17 mouse cellular contexts compared by ENCODE assay signal in the genomic region with DNA sequence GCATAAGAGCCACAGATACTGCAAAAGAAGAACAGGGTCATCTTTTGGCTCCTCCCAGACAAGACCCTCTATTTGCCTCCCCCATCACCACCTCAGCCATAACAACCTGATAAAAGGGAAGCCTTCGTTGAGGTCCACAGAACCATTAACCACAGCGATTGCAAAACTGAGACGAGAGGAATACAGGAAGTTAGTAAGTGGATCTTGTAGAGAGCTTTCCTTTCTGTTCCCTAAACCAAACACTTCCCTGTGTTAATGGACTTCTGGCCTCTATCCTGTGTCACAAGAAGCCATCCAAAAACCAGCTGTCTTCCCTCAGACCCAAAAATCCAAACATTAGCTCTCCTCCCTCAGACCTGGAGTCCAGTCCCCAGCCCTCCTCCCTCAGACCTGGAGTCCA. TPM values are rescaled to one million over a fixed set of nuclear protein-coding genes. Genes with fewer than 3 reads are reported as not detected.
DNase-seq lines count a peak whose midpoint lies in the region; ATAC-seq and TF ChIP-seq lines count a peak whose summit lies in the region.
"Had no signal": no experiment of that assay in that cellular context is flagged by ENCODE, and none has a peak within 500 bp of the region (broad histone marks: within the 10 kb centered on the region; RNA-seq: fewer than 3 reads in every experiment).

No protein-coding gene starts in this region.

- TF ChIP-seq POLR2A in liver, adult 2 months (IDR thresholded peaks at IDR 0.05; ENCODE audit: extremely low read depth, insufficient read depth, low read length), result no peak
- no peak for TF ChIP-seq POLR2A in bone marrow macrophage, adult 2 months (IDR thresholded peaks at IDR 0.05; ENCODE audit: borderline replicate concordance, low read depth, low read length)
- no peak for TF ChIP-seq POLR2A in thymus, adult 2 months (IDR thresholded peaks at IDR 0.05; ENCODE audit: control insufficient read depth, extremely low read depth, insufficient read depth, low read length, poor library complexity)

- no peak for TF ChIP-seq EP300 in liver, postnatal 0 days (IDR thresholded peaks at IDR 0.05; ENCODE audit: low read depth)

- H3K27ac ChIP-seq in liver, adult 2 months (replicated peaks; ENCODE audit: insufficient read depth, low read depth, low read length), result peak overlapping the region; percentile 60
- no peak overlapping the region for H3K27ac ChIP-seq in liver, embryonic 12.5 days
- peak overlapping the region; percentile 87 for H3K27ac ChIP-seq in bone marrow macrophage, adult 2 months (ENCODE audit: insufficient read depth, low read depth, low read length)
- H3K27ac ChIP-seq in liver, postnatal 0 days (ENCODE audit: low read depth), result peak overlapping the region; percentile 67
- H3K27ac ChIP-seq in thymus, adult 2 months (ENCODE audit: control insufficient read depth, insufficient read depth, low read length), result no peak overlapping the region
- H3K27ac ChIP-seq: embryonic facial prominence, embryonic 10.5 days; heart, embryonic 13.5 days; limb, embryonic 12.5 days; midbrain, embryonic 10.5 days had no signal

- no peaks in the 10 kb centered on the region for H3K79me2 ChIP-seq in liver, adult 2 months (ENCODE audit: control insufficient read depth, insufficient read depth, low read length)

- H3K4me3 ChIP-seq in liver, adult 2 months (ENCODE audit: insufficient read depth, low read depth, low read length), result no peak overlapping the region
- no peak overlapping the region for H3K4me3 ChIP-seq in liver, embryonic 12.5 days
- peak overlapping the region; percentile 76 for H3K4me3 ChIP-seq in bone marrow macrophage, adult 2 months (ENCODE audit: insufficient read depth, low read length)
- H3K4me3 ChIP-seq in liver, postnatal 0 days (ENCODE audit: low read depth, low read length), result peak overlapping the region; percentile 29
- no peak overlapping the region for H3K4me3 ChIP-seq in thymus, adult 2 months (ENCODE audit: control insufficient read depth, insufficient read depth, low read length)

- 26% methylated on average over 3 of the region's 3 CpGs for WGBS in liver, adult 2 months
- WGBS in liver, embryonic 12.5 days (ENCODE audit: insufficient replicate concordance), result 24% methylated on average over 3 of the region's 3 CpGs
- 7% methylated on average over 3 of the region's 3 CpGs for WGBS in liver, postnatal 0 days (ENCODE audit: insufficient replicate concordance)
- 9% methylated on average over 3 of the region's 3 CpGs for WGBS in thymus, adult 2 months

- H3K4me2 ChIP-seq in liver, embryonic 12.5 days, result no peak overlapping the region; the same call in 1 of the 2 replicates
- peak overlapping the region; percentile 60 for H3K4me2 ChIP-seq in liver, postnatal 0 days (ENCODE audit: low read depth, low read length)

- no peaks in the 10 kb centered on the region for H3K36me3 ChIP-seq in liver, adult 2 months (ENCODE audit: control insufficient read depth, insufficient read depth, low read length)
- H3K36me3 ChIP-seq in liver, embryonic 12.5 days, result no peaks in the 10 kb centered on the region
- H3K36me3 ChIP-seq in liver, postnatal 0 days (replicated peaks; ENCODE audit: insufficient read depth, low read length), result no peaks in the 10 kb centered on the region
- no peaks in the 10 kb centered on the region for H3K36me3 ChIP-seq in thymus, adult 2 months (ENCODE audit: control insufficient read depth, insufficient read depth, low read length)
- H3K36me3 ChIP-seq: embryonic facial prominence, embryonic 10.5 days; heart, embryonic 13.5 days; limb, embryonic 12.5 days; midbrain, embryonic 10.5 days had no signal

- no peak overlapping the region for H3K9ac ChIP-seq in liver, adult 2 months (ENCODE audit: low read depth, low read length)
- H3K9ac ChIP-seq in liver, embryonic 12.5 days, result no peak overlapping the region
- H3K9ac ChIP-seq in liver, postnatal 0 days (replicated peaks), result no peak overlapping the region

- H3K4me1 ChIP-seq in liver, adult 2 months (ENCODE audit: control insufficient read depth, insufficient read depth, low read length), result no peaks in the 10 kb centered on the region
- H3K4me1 ChIP-seq in liver, embryonic 12.5 days, result peaks cover 14% of the 10 kb centered on the region; the same call in 1 of the 2 replicates
- peaks cover 36% of the 10 kb centered on the region for H3K4me1 ChIP-seq in bone marrow macrophage, adult 2 months (ENCODE audit: control insufficient read depth, insufficient read depth, low read length)
- H3K4me1 ChIP-seq in liver, postnatal 0 days (ENCODE audit: insufficient read depth), result peaks cover 13% of the 10 kb centered on the region
- H3K4me1 ChIP-seq in thymus, adult 2 months (replicated peaks; ENCODE audit: control insufficient read depth, insufficient read depth, low read length), result peaks cover 14% of the 10 kb centered on the region
- H3K4me1 ChIP-seq: embryonic facial prominence, embryonic 10.5 days; heart, embryonic 13.5 days; limb, embryonic 12.5 days; midbrain, embryonic 10.5 days had no signal

- ATAC-seq in liver, embryonic 12.5 days, result no peak; the same call in 1 of the 2 replicates
- peak; percentile 44 for ATAC-seq in liver, postnatal 0 days
- peak; percentile 73; the same call in 1 of the 2 replicates for ATAC-seq in neutrophil, adult 5-6 weeks (ENCODE audit: extremely low read depth, insufficient number of reproducible peaks, low FRiP score, poor library complexity, severe bottlenecking)
- ATAC-seq: activated CD4-positive, CD25-positive, alpha-beta regulatory T cell, adult 4 months had no signal

- H3K27me3 ChIP-seq in liver, adult 2 months (ENCODE audit: control insufficient read depth, insufficient read depth, low read length), result peaks cover 3% of the 10 kb centered on the region; the same call in 1 of the 2 replicates
- 0 out of 2 replicates have a peak, but pooled peaks cover 14% of the 10 kb centered on the region for H3K27me3 ChIP-seq in liver, embryonic 12.5 days (replicated peaks)
- H3K27me3 ChIP-seq in liver, postnatal 0 days (ENCODE audit: insufficient read depth, low read length), result no peaks in the 10 kb centered on the region
- no peaks in the 10 kb centered on the region for H3K27me3 ChIP-seq in thymus, adult 2 months (ENCODE audit: control insufficient read depth, insufficient read depth, low read length)
- H3K27me3 ChIP-seq: limb, embryonic 12.5 days had no signal

- no peaks in the 10 kb centered on the region for H3K9me3 ChIP-seq in liver, embryonic 12.5 days (replicated peaks)
- no peaks in the 10 kb centered on the region for H3K9me3 ChIP-seq in liver, postnatal 0 days (ENCODE audit: low read length)
- H3K9me3 ChIP-seq: embryonic facial prominence, embryonic 10.5 days; heart, embryonic 13.5 days; limb, embryonic 12.5 days; midbrain, embryonic 10.5 days had no signal

- TF ChIP-seq CTCF in liver, adult 2 months (IDR thresholded peaks at IDR 0.05; ENCODE audit: low read depth, low read length), result no peak
- no peak for TF ChIP-seq CTCF in bone marrow macrophage, adult 2 months (IDR thresholded peaks at IDR 0.05; ENCODE audit: low read depth, low read length)
- TF ChIP-seq CTCF in liver, postnatal 0 days (IDR thresholded peaks at IDR 0.05; ENCODE audit: low read depth), result no peak
- no peak for TF ChIP-seq CTCF in thymus, adult 2 months (IDR thresholded peaks at IDR 0.05; ENCODE audit: borderline replicate concordance, control insufficient read depth, extremely low read depth, insufficient read depth, low read length, poor library complexity)

- peak; percentile 31 for DNase-seq in liver, adult 2 months (ENCODE audit: extremely low read depth, low read depth, low spot score)
- DNase-seq in liver, postnatal 0 days, result no peak
- no peak for DNase-seq in thymus, adult 2 months
- DNase-seq in layer of hippocampus, adult 9-10 months (ENCODE audit: low spot score), result no peak
- DNase-seq in spleen, postnatal 4 days (ENCODE audit: low spot score in 2 of 2), result no peak
- DNase-seq: cerebellum, adult 9-10 months; kidney, postnatal 14 days; thymus, postnatal 36 days had no signal

RNA-seq across cellular contexts. Expression of a gene that starts 0.7 kb away (rescaled TPM):
- total RNA-seq in liver, adult 2 months (2014; rRNA removed), result 0.07 and 0.28 TPM in 2 replicates
- polyA plus RNA-seq in liver, adult 2 months (2012; rRNA removed), result 0.19 and 0.44 TPM in 2 replicates
- 0.08 and 0.12 TPM in 2 replicates for polyA plus RNA-seq in liver, embryonic 12.5 days (2016; fragmentation: Nextera tagmentation; extraction: Ambion mirVana)
- 33.6 and 36.4 TPM in 2 replicates for polyA plus RNA-seq in bone marrow macrophage, adult 2 months (2012; ENCODE audit: insufficient read depth, insufficient read length, missing spikeins)
- polyA plus RNA-seq in liver, postnatal 0 days (2015; fragmentation: Nextera tagmentation; extraction: Ambion mirVana), result 0.29 and 0.34 TPM in 2 replicates
- 0.35 and 0.37 TPM in 2 replicates for total RNA-seq in neutrophil, adult 5-6 weeks (2017)
- polyA plus RNA-seq in thymus, adult 2 months (2012; rRNA removed), result 2.2 and 3.7 TPM in 2 replicates
- total RNA-seq: layer of hippocampus, postnatal 25 days had no signal
- polyA plus RNA-seq: activated CD4-positive, CD25-positive, alpha-beta regulatory T cell, adult 4 months had no signal

RNA-seq across cellular contexts. Expression of a gene that starts 15.6 kb away (rescaled TPM):
- total RNA-seq in liver, adult 2 months (2014; rRNA removed), result 7.8 and 9.5 TPM in 2 replicates
- 23.5 and 35.1 TPM in 2 replicates for polyA plus RNA-seq in liver, adult 2 months (2012; rRNA removed)
- polyA plus RNA-seq in liver, embryonic 12.5 days (2016; fragmentation: Nextera tagmentation; extraction: Ambion mirVana), result 79.0 and 79.5 TPM in 2 replicates
- 109 and 120 TPM in 2 replicates for polyA plus RNA-seq in bone marrow macrophage, adult 2 months (2012; ENCODE audit: insufficient read depth, insufficient read length, missing spikeins)
- 25.9 and 33.6 TPM in 2 replicates for polyA plus RNA-seq in liver, postnatal 0 days (2015; fragmentation: Nextera tagmentation; extraction: Ambion mirVana)
- 77.0 and 85.7 TPM in 2 replicates for total RNA-seq in neutrophil, adult 5-6 weeks (2017)
- 224 and 250 TPM in 2 replicates for polyA plus RNA-seq in thymus, adult 2 months (2012; rRNA removed)

RNA-seq across cellular contexts. Expression of a gene that starts 28.5 kb away (rescaled TPM):
- total RNA-seq in liver, adult 2 months (2014; rRNA removed), result not detected in 2 replicates
- 0.67 and 1.3 TPM in 2 replicates for polyA plus RNA-seq in liver, adult 2 months (2012; rRNA removed)
- polyA plus RNA-seq in liver, embryonic 12.5 days (2016; fragmentation: Nextera tagmentation; extraction: Ambion mirVana), result 152 and 159 TPM in 2 replicates
- 8.0 and 8.1 TPM in 2 replicates for polyA plus RNA-seq in bone marrow macrophage, adult 2 months (2012; ENCODE audit: insufficient read depth, insufficient read length, missing spikeins)
- polyA plus RNA-seq in liver, postnatal 0 days (2015; fragmentation: Nextera tagmentation; extraction: Ambion mirVana), result 63.8 and 68.7 TPM in 2 replicates
- not detected in 2 replicates for total RNA-seq in neutrophil, adult 5-6 weeks (2017)
- 36.6 and 47.7 TPM in 2 replicates for polyA plus RNA-seq in thymus, adult 2 months (2012; rRNA removed)

RNA-seq across cellular contexts. Expression of a gene that starts 34.0 kb away (rescaled TPM):
- 0.07 and 0.09 TPM in 2 replicates for total RNA-seq in liver, adult 2 months (2014; rRNA removed)
- polyA plus RNA-seq in liver, adult 2 months (2012; rRNA removed), result 0.27 and 0.40 TPM in 2 replicates
- 0.19 and 0.29 TPM in 2 replicates for polyA plus RNA-seq in liver, embryonic 12.5 days (2016; fragmentation: Nextera tagmentation; extraction: Ambion mirVana)
- polyA plus RNA-seq in bone marrow macrophage, adult 2 months (2012; ENCODE audit: insufficient read depth, insufficient read length, missing spikeins), result 0.64 TPM in 1 of 2 replicates, not detected in the other
- polyA plus RNA-seq in liver, postnatal 0 days (2015; fragmentation: Nextera tagmentation; extraction: Ambion mirVana), result not detected in 2 replicates
- total RNA-seq in neutrophil, adult 5-6 weeks (2017), result not detected in 2 replicates
- 0.71 and 0.84 TPM in 2 replicates for polyA plus RNA-seq in thymus, adult 2 months (2012; rRNA removed)
- polyA plus RNA-seq: activated CD4-positive, CD25-positive, alpha-beta regulatory T cell, adult 4 months had no signal

RNA-seq across cellular contexts. Expression of a gene that starts 39.5 kb away (rescaled TPM):
- 18.2 and 25.5 TPM in 2 replicates for total RNA-seq in liver, adult 2 months (2014; rRNA removed)
- 27.3 and 30.6 TPM in 2 replicates for polyA plus RNA-seq in liver, adult 2 months (2012; rRNA removed)
- polyA plus RNA-seq in liver, embryonic 12.5 days (2016; fragmentation: Nextera tagmentation; extraction: Ambion mirVana), result 90.8 and 95.6 TPM in 2 replicates
- 24.7 and 26.7 TPM in 2 replicates for polyA plus RNA-seq in bone marrow macrophage, adult 2 months (2012; ENCODE audit: insufficient read depth, insufficient read length, missing spikeins)
- 27.6 and 33.1 TPM in 2 replicates for polyA plus RNA-seq in liver, postnatal 0 days (2015; fragmentation: Nextera tagmentation; extraction: Ambion mirVana)
- total RNA-seq in neutrophil, adult 5-6 weeks (2017), result 10.5 and 17.3 TPM in 2 replicates
- 53.0 and 55.4 TPM in 2 replicates for polyA plus RNA-seq in thymus, adult 2 months (2012; rRNA removed)

Comparison
In these comparisons a context has a peak if more than half of its experiments do, and no peak if none do; other contexts are left out.
1. H3K27ac ChIP-seq: peak in liver, adult 2 months (single experiment), bone marrow macrophage, adult 2 months (single experiment) and liver, postnatal 0 days (single experiment); none in liver, embryonic 12.5 days (single experiment) and thymus, adult 2 months (single experiment).
2. H3K4me3 ChIP-seq: peak in bone marrow macrophage, adult 2 months (single experiment) and liver, postnatal 0 days (single experiment); none in liver, adult 2 months (single experiment), liver, embryonic 12.5 days (single experiment) and thymus, adult 2 months (single experiment).